Mouse (Mus musculus): Measurements from ENCODE around the gene Pip5kl1. TPM values are rescaled to one million over a fixed set of nuclear protein-coding genes. Genes with fewer than 3 reads are reported as not detected.
A peak's percentile ranks its signal among the peaks of the same experiment; 100 is the strongest.

Gene Pip5kl1
- polyA plus RNA-seq, 2 experiments, result 0.11 TPM; not detected in 1

- 35% methylated on average over 10 of the region's 10 CpGs for WGBS (ENCODE audit: insufficient replicate concordance)
- Histone ChIP-seq H3K4me1 (replicated peaks; ENCODE audit: control insufficient read depth in 2 of 2, insufficient read depth in 2 of 2, low read length in 1 of 2) (peaks cover 18 to 30% of the 10 kb centered on the region in 2 experiments), H3K4me2 (ENCODE audit: low read depth) (peak overlapping the region; percentile 19; the same call in 1 of the 2 replicates), H3K27ac (no peak overlapping the region), H3K9ac (replicated peaks) (no peak overlapping the region), H3K27me3 (ENCODE audit: control insufficient read depth, insufficient read depth, low read length) (no peaks in the 10 kb centered on the region), H3K4me3 (ENCODE audit: insufficient read depth in 1 of 2, low read depth in 2 of 2, low read length in 2 of 2) (peak overlapping the region in 1 of 2 experiments; percentile 40; a peak in 2 of 4 replicates), H3K9me3 (ENCODE audit: control insufficient read depth, low read length) (no peaks in the 10 kb centered on the region), H3K36me3 (replicated peaks; ENCODE audit: control insufficient read depth, insufficient read depth, low read depth) (no peaks in the 10 kb centered on the region)
- ATAC-seq (ENCODE audit: insufficient read depth) (no peak), DNase-seq (ENCODE audit: low read depth in 3 of 3, low spot score in 3 of 3) (no peak)
- TF ChIP-seq CTCF (IDR thresholded peaks at IDR 0.05; ENCODE audit: low read depth) (no peak), EP300 (IDR thresholded peaks at IDR 0.05; ENCODE audit: low read depth) (no peak)
Observed at GRCm38 (mm10) chr2:32604631-32605030, 30.0 kb downstream of the Pip5kl1 start.

- H3K9me3 ChIP-seq (ENCODE audit: control insufficient read depth, low read length), result no peaks in the 10 kb centered on the region
- TF ChIP-seq EP300 (IDR thresholded peaks at IDR 0.05; ENCODE audit: low read depth) (no peak), CTCF (IDR thresholded peaks at IDR 0.05; ENCODE audit: low read depth) (peak; percentile 86)
- H3K36me3 ChIP-seq (replicated peaks; ENCODE audit: control insufficient read depth, insufficient read depth, low read depth), result no peaks in the 10 kb centered on the region
- DNase-seq (ENCODE audit: low read depth in 3 of 3, low spot score in 3 of 3) (peak; percentile 71 to 80 (median 72)), ATAC-seq (ENCODE audit: insufficient read depth) (peak; percentile 76)
- peaks cover 21 to 42% of the 10 kb centered on the region in 2 experiments for H3K4me1 ChIP-seq (replicated peaks; ENCODE audit: control insufficient read depth in 2 of 2, insufficient read depth in 2 of 2, low read length in 1 of 2)
- 10% methylated on average over 51 of the region's 55 CpGs for WGBS (ENCODE audit: insufficient replicate concordance)
- H3K4me2 ChIP-seq (ENCODE audit: low read depth), result peak overlapping the region; percentile 89
- 0 out of 2 replicates have a peak overlapping the region, but pooled peaks have one; percentile 4 for H3K27ac ChIP-seq
- H3K9ac ChIP-seq (replicated peaks), result peak overlapping the region; percentile 67
- no peaks in the 10 kb centered on the region for H3K27me3 ChIP-seq (ENCODE audit: control insufficient read depth, insufficient read depth, low read length)
- H3K4me3 ChIP-seq (ENCODE audit: insufficient read depth in 1 of 2, low read depth in 2 of 2, low read length in 2 of 2), result peak overlapping the region; percentile 61 to 70
Observed at GRCm38 (mm10) chr2:32606161-32607142, 31.9 kb downstream of the Pip5kl1 start.

- Histone ChIP-seq H3K27ac (0 out of 2 replicates have a peak overlapping the region, but pooled peaks have one; percentile 4), H3K4me3 (ENCODE audit: insufficient read depth in 1 of 2, low read depth in 2 of 2, low read length in 2 of 2) (peak overlapping the region; percentile 61 to 70), H3K4me2 (ENCODE audit: low read depth) (peak overlapping the region; percentile 89), H3K4me1 (replicated peaks; ENCODE audit: control insufficient read depth in 2 of 2, insufficient read depth in 2 of 2, low read length in 1 of 2) (peaks cover 16 to 34% of the 10 kb centered on the region in 2 experiments), H3K27me3 (ENCODE audit: control insufficient read depth, insufficient read depth, low read length) (no peaks in the 10 kb centered on the region), H3K36me3 (replicated peaks; ENCODE audit: control insufficient read depth, insufficient read depth, low read depth) (no peaks in the 10 kb centered on the region), H3K9ac (replicated peaks) (peak overlapping the region; percentile 67), H3K9me3 (ENCODE audit: control insufficient read depth, low read length) (no peaks in the 10 kb centered on the region)
- DNase-seq (ENCODE audit: low read depth in 3 of 3, low spot score in 3 of 3) (no peak), ATAC-seq (ENCODE audit: insufficient read depth) (peak; percentile 33)
- under 1% methylated on average over 34 of the region's 34 CpGs for WGBS (ENCODE audit: insufficient replicate concordance)
- TF ChIP-seq CTCF (IDR thresholded peaks at IDR 0.05; ENCODE audit: low read depth) (no peak), EP300 (IDR thresholded peaks at IDR 0.05; ENCODE audit: low read depth) (no peak)
Observed at GRCm38 (mm10) chr2:32607262-32607947, 32.8 kb downstream of the Pip5kl1 start.

GRCm38 (mm10) chr2:32608141-32608777, 33.7 kb downstream of the Pip5kl1 start:
- peak; percentile 73 for ATAC-seq (ENCODE audit: insufficient read depth)
- peak; percentile 66 to 74 (median 68) for DNase-seq (ENCODE audit: low read depth in 3 of 3, low spot score in 3 of 3)
- peak overlapping the region; percentile 89 for H3K4me2 ChIP-seq (ENCODE audit: low read depth)
- H3K4me3 ChIP-seq (ENCODE audit: insufficient read depth in 1 of 2, low read depth in 2 of 2, low read length in 2 of 2), result peak overlapping the region; percentile 61 to 70
- H3K27me3 ChIP-seq (ENCODE audit: control insufficient read depth, insufficient read depth, low read length), result no peaks in the 10 kb centered on the region
- under 1% methylated on average over 25 of the region's 25 CpGs for WGBS (ENCODE audit: insufficient replicate concordance)
- H3K9ac ChIP-seq (replicated peaks), result peak overlapping the region; percentile 61
- H3K9me3 ChIP-seq (ENCODE audit: control insufficient read depth, low read length), result no peaks in the 10 kb centered on the region
- H3K36me3 ChIP-seq (replicated peaks; ENCODE audit: control insufficient read depth, insufficient read depth, low read depth), result no peaks in the 10 kb centered on the region
- H3K27ac ChIP-seq, result peak overlapping the region; percentile 48
- TF ChIP-seq EP300 (IDR thresholded peaks at IDR 0.05; ENCODE audit: low read depth) (no peak), CTCF (IDR thresholded peaks at IDR 0.05; ENCODE audit: low read depth) (no peak)
- peaks cover 13 to 32% of the 10 kb centered on the region in 2 experiments for H3K4me1 ChIP-seq (replicated peaks; ENCODE audit: control insufficient read depth in 2 of 2, insufficient read depth in 2 of 2, low read length in 1 of 2)
